Mouse (Mus musculus) left cerebral cortex, postnatal 4 days (tissue): ENCODE data around the gene Slc16a8. TPM values are rescaled to one million over a fixed set of nuclear protein-coding genes. Genes with fewer than 3 reads are reported as not detected.
A peak's percentile ranks its signal among the peaks of the same experiment; 100 is the strongest.

Experiments used
- DNase-seq: peaks from one replicate; pipeline ENCODE4 v3.0.0-alpha.2; 2022
- intact Hi-C: fragments of 180-260 bp; cut with DNase I; formaldehyde crosslinking; loops from one replicate; pipeline ENCODE4 v1.15.1; 2025
- total RNA-seq, 2 experiments: library from RNA; stranded (reverse); gene quantifications; 2 replicates each; pipeline ENCODE4 v1.2.3; 2021

Slc16a8 gene
- total RNA-seq: not detected

DNA sequence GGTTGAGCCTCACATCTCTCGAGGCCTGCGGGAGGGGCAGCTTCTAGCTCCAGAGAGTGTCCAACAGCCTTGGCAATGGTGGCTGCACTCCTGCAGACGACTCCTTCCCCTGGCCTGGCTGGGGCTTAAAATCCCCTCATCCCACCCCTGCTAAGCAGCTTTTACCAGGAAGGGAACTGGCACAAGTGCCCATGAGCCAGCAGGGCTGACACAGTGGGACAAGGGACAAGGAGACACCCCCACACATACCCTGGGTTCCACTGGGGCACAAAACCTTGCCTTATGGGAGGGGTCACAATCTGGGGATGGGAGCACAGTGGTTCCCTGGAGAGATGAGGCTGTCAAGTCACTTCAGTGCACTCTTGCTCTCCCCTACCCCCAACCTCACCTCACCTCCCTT, at the start of gene Slc16a8:
Gene Slc16a8 (minus strand): TSS at position 101 of the 400 bp plus-strand sequence.
- no peak for DNase-seq
- intact Hi-C loops: no loop called here

DNA sequence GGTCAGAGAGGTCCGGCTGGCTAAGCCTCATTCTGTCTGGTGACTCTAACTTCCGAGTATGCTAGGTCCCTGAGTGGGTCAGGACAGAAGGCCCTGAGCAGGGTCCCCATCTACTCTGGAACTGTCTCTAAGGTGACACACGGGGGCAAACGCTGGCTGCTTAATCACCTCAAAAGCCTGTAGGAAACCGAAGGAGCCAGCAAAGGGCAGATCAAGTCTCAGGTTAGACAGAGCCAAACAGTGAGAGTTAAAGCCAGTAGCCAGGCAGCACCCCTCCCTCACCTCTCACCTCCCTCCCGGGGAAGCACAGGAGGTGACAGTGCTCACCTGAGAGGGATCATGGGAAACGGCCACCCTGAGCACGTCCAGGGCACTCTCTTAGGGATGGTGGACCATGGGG, 49.2 kb upstream of the Slc16a8 start:
- DNase-seq: no peak
- intact Hi-C loops: no loop called here

DNA sequence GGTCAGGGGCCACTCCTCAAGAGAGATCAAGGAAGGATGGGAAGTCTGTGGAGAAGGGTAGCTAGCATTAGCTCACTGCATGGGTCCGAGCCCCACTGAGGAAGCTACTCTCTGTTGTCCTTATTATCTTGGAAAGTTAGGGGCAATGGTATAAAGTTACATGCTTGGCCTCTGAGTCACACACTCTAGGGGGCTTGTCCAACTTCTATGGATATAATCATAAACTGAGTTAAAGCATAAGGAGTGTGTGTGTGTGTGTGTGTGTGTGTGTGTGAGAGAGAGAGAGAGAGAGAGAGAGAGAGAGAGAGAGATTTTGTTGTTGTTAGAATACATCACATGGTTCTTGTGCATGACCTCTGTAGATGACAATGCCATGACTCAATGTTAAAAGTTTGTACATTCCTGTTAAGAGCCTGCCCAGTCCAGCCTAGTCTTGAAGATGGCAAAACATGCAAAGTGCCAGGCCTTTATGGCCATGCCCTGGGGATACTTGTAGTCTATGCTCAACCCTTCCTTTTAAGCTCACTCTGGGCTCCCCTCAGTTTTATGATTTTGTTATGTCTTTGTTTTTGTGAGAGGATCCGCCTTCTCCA, 45.1 kb upstream of the Slc16a8 start:
- intact Hi-C loops: no loop called here

DNA sequence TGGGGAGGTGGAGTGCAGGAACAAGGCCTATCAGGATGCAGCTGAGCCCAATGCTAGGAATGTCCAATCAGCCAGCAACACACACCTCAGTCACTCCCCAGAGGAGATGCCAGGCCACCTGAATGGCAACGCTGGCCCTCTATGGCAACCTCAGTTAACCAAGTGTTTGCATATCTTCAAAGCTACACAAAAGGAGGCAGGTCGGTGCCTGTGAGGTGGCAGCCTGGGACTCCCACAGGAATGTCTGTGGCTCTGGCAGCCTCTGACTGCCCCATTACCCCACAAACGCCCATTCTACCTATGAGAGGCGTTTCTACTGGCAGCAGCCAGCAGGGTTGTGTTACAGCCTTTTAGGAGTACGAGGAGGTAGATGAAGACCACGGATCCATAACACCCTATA, 44.0 kb upstream of the Slc16a8 start:
- intact Hi-C loops: no loop called here
- no peak for DNase-seq

More for the DNA sequence above, 45.1 kb upstream of the Slc16a8 start:
- no peak for DNase-seq

DNA sequence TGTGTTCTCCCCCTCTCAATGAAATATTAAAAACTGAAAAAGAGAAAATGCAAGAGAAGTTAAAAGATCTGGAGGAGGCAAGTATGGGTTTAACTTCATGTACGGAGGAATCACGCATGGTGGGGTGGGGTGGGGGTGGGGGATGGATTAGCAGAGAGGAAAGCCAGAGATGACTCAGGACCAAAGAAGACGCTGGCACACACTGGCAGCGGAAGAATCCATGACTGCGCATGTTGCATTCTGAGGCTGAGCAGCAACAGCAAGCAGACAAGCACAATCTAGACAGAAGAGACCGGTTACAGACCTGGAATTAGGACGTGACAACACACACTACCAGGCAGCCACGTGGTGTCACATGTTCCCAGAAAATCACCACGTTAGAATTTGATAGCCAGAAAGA, 38.2 kb upstream of the Slc16a8 start:
- intact Hi-C loops: no loop called here
- DNase-seq: no peak

DNA sequence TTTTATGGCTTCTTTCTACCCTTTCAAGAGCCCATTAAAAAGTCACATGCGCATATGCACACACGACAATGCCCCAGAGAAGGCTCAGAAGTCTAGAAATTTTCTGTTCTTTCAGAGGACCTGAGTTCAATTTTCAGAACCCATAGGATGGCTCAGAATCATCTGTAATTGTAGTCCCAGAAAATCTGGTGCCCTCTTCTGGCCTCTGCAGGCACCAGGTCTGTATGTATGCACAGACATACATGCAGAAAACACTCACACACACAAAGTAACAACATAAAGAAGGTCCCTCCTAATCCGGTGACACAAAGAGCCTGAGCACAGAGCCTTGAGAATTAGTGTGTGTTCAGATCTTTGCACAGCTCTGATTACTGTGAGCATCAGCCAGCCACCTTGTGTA, 35.8 kb upstream of the Slc16a8 start:
- intact Hi-C loops: no loop called here

DNA sequence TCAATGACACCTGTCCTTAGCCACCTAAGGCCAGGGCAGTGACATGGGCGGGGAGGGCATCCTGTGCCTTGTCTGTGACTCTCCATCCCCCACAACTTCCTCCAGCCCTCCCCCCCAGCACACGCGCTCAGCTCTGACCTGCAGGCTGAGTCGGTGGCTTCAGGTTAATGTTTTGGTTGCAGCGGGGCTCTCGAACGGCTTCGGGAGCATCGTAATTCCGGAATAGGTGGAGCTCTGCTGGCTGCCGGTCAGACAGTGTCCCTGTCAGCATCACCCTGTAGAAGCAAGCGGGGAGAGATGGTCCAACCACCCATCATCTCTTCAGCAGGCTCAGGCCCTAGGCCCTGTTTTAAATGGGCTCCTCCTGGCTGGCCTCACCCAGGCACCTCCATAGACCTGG, 34.9 kb upstream of the Slc16a8 start:
- DNase-seq: no peak
- intact Hi-C loops: no loop called here

More for the DNA sequence above, 35.8 kb upstream of the Slc16a8 start:
- DNase-seq: no peak

DNA sequence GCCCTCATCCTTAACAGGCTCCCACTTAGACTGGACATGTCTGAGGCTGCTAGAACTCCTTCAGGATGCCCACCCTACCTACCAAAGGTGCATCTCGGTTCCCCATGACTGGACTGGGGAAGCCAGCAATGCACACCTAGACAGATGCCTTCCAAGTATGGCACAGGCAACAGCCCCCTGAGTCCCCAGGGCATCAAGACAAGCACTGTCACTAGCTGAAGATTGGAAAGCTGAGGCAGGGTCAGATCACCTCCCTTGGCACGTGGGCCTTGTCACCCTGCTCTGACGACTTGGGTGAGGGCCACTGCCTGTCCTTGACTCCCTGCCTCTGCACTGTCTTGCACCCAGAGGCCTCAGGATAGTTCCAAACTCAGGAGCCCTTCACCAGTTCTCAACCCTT, 33.8 kb upstream of the Slc16a8 start:
- intact Hi-C loops: no loop called here
- no peak for DNase-seq

DNA sequence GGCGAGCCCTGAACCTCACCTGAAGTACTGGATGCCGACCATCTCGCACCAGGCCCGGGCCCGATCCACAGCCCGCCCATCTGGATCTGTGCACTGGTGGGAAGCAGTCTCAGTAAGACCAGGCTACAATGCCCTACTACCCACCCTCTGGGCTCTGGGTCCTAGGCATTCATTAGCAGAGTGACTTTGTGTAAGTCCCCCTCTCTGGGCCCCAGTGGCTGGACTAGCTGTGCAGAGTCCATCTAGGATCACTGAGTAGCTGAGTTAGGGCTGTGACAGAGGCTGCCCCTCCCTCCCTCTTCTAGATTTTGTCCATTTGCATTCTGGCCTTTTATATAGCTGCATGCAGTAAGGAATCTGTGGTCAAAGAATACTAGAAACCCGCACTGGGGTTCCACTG, 32.5 kb upstream of the Slc16a8 start:
- no peak for DNase-seq
- intact Hi-C loops: no loop called here

DNA sequence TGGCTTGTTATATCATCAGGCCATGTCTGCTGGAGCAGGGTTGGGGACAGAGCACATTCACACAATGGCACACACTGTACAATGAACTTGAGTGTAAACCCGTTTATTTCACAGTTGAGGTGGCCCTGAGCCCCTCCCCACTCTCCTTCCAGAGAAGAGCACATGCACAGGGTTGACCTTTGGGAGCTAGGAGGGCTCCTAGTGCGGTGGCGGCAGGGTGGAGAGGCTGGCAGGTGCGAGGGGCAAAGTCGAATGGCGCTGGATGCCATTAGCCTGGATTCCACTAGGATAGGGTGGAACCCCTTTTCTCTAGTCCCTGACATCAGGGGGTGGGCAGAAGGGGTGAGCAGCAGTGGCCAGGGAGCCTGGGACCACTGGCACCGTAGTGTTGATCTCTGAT, 31.6 kb upstream of the Slc16a8 start:
- intact Hi-C loops: no loop called here

DNA sequence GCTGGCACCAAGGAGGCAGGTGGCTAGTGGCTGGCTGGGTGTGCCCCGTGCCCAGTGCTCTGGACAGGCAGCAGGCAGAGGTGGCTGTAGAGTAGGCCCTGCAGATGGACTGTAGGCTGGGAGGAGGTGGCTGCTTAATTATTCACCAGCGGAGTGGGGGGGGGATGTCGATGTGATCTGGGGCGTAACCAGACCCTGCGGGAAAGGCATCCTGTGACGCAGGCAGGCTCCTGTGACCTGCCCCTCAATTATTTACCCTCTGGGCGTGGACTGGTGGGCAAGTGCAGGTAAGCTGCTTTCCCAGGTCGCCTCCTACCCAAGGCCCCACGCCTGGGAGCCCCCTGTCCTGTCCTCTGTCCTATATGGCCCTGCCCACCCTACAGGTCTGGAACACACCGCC, 30.8 kb upstream of the Slc16a8 start, which contains the start of gene Baiap2l2:
Gene Baiap2l2 (minus strand): TSS at position 139 of the 400 bp plus-strand sequence.
- DNase-seq: no peak
- intact Hi-C loops: no loop called here

More for the DNA sequence above, 31.6 kb upstream of the Slc16a8 start:
- no peak for DNase-seq

DNA sequence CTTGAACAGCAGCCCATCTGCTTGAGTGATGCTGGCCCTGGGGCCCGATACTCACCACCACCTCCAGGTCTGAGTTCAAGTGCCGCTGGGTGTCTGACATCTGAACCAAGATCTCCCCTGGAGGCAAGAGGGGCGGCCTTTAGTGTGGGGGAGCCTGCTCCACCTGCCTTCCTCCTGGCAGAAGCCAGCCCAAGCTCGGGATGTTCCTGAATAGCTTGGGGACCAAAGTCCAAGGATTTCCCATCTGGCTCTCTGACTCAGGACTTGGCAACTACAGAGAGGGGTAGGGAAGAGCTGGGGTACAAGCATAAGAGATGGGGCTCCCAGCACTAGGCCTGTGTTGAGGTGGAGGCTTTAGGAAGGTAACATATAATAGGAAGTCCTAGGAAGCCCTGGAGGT, 28.8 kb upstream of the Slc16a8 start:
- intact Hi-C loops: no loop called here
- DNase-seq: no peak

DNA sequence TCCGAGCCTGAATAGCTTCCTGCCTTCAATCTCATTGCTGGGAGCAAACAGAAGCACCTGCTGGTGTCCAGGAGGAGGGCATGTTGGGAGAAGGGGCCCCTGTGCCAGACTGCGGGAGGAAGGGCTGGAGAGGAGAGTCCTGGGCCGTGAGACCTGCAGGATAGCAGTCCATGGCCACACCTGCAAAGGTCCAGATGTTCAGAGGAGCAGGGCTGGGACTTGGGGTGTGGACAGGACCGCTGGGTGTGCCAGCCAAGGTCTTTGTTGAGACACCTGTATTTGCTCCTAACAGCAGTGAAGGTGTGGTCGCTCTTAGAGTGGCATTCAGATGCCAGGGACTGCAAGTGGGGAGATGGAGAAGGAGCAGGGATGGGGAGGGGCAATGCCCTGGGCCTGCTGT, 27.9 kb upstream of the Slc16a8 start:
- intact Hi-C loops: no loop called here

DNA sequence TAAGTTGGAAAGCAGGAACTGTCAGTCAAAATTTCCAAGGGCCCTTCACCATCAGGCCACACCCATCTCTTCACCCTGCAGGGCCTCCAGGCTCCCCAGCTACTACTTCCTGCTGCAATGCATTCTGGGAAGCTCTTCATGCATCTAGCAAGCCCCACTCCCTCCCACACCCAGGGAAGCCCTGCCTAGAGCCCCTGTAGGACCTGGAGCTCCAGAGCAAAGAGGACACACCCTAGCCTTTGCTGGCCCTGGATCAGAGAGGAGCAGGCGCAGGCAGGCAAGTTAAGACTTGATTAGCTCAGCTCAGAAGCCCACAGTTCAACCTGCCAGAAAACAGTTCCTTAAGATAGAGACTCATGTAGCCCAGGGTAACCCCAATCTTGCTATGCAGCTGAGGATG, 26.8 kb upstream of the Slc16a8 start:
- intact Hi-C loops: no loop called here
- no peak for DNase-seq

More for the DNA sequence above, 27.9 kb upstream of the Slc16a8 start:
- no peak for DNase-seq

DNA sequence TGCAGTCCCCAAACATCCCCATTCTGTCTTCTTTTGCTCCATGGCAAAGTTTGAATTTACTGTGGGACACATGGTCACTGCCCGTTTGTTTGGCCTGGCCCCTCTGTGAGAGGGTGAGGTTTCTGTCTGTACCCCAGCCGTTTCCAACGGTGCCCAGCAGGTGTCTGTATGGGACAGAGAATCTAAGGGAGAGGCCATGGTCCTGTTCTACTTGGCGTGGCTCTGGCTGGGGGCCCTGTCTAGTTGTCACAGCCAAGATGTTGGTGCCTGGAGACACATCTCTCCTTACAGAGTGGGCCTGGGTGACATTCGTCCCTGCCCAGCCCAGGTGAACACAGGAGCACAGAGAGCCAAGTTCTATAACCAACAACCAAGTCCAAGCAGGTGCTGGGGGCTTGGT, 26.3 kb upstream of the Slc16a8 start:
- DNase-seq: no peak
- intact Hi-C loops: no loop called here

DNA sequence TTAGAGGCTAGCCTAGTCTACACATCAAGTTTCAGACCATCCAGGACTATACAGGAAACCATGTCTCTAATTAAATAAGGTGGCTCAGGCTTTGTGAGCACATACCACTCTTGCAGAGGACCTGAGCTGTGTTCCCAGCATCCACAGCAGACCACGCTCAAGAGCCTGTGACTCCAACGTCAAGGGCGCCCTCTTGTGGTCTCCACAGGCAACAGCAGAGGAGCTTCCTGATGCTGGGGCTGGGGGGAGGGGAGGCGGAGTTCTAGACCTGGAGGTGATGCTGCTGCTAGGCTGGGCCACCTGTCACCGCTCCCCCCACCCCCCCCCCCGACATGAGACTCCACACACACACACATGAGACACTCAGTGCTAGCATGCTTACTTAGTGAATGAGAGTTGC, 25.6 kb upstream of the Slc16a8 start:
- intact Hi-C loops: no loop called here
- DNase-seq: no peak

DNA sequence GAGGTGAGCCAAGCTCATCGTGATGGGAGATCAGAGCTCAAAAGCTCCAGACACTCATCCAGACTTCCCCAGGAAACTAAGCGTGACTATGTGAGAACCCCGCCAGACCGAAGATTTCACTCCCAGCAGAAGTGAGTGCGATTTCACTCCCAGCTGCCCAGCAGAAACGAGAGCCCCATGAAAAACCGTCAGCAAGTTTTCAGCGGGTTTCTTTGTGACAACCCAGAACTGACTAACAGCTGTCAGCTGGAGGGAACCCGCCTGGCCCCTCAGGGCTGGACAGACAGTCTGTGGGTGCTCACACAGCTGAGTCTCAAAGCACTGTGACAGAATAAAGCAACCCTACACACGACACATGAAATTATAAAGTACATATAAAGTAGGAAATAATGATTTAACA, 23.2 kb upstream of the Slc16a8 start:
- no peak for DNase-seq
- intact Hi-C loops: no loop called here

DNA sequence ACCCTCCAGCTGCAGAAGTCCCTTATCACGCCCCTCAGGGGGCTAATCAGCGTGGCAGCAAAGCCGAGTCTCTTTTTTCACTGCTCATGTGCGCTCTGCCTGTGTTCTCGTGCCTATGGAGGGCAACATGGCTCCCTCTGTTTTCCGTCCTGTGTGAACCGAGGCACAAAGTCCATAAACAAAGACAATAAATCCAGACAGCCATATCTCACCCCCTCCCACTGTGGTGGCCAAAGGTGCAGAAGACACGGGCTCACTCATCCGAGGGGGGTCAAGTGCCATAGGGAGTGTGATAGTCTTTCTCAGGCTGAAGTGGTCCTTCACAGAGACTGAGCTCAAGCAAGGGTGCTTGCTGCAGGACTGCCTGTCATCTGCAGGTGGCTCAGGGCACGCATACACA, 18.5 kb upstream of the Slc16a8 start:
- intact Hi-C loops: no loop called here

DNA sequence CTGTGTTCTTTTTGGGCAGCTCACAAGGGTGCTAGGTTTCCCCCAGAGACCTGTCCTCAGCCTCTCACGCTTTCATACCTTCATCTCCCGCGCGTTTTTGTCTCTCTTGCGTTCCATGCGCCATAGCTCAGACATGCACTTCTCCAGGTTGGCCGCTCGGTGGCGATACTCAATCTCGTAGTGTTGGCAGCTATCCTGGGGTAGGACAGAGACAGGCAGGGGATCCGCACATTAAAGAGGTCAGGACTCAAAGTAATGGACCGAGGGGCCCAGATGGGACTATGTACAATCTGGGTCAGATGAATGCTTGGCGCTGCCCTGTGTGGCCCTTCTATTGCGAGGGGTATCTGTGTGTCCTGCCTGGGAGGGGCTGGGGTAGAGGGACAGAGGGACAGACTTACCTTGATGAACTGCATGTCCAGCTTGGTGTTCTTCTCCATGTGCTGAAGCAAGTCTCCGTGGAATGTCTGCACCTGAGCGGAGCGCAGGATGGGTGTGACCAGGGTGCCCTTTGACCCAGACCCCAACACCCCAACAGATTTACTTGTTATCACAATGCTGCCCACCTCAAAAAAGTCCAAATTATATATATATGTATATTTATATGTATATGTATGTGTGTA, 16.7 kb upstream of the Slc16a8 start:
- intact Hi-C loops: no loop called here
- peak; percentile 53 for DNase-seq

More for the DNA sequence above, 18.5 kb upstream of the Slc16a8 start:
- no peak for DNase-seq

DNA sequence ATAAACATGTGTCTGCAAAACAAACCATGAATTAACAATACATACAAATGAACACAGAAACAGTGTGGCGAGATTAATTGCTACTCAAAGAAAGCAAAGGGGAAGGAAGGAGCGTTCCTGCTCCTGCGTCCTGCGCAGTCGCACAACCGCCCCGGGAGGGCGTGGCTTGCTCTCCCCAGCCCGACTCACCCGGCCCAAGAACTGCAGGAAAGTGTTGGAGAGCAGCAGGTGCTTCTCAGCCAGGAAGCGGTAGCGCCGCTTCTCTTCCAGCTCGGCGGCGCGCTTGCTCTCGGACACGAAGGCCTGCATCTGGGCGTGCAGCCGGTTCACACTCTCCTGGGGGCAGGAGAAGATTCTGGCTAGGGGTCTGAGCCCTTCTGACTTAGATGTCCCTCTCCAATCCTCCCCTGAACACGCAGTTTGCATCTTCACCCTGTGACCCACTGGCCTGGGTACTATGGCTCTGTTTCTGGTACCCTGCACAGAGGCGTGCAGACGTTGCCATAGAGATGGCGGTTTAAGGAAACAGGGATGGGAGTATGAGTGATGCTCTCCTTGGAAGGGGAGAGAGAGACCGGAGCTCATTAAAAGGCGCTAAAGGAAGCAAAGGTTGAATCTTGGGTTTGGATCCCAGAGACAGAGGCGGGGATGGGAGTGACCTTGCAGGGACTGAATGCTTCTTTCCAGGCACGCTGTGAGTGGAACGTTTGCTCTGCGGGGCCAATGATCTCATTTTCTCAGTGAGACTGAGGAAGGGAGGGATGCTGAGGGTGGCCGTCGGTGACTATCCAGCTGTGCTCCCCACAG, 16.0 kb upstream of the Slc16a8 start:
- peak; percentile 62 for DNase-seq
- intact Hi-C loops: no loop called here

DNA sequence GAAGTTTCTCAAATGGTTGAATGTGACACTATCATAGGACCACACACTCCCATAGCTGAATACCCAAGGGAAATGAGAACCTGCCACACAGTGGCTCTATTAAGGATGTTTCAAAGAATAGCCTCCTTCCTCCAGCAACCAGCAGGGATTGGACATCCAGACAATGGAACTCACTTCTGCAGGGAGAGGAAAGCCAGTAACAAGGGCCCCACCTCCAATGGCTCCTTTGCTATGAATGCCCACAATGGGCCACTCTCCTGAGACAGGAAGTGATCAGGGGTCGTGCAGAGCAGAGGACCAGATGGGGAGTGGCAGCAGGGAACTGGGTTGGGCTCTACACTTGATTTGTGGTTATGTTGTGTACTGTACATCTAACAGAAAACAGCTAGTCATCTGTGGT, 14.0 kb upstream of the Slc16a8 start:
- intact Hi-C loops: no loop called here
- no peak for DNase-seq

DNA sequence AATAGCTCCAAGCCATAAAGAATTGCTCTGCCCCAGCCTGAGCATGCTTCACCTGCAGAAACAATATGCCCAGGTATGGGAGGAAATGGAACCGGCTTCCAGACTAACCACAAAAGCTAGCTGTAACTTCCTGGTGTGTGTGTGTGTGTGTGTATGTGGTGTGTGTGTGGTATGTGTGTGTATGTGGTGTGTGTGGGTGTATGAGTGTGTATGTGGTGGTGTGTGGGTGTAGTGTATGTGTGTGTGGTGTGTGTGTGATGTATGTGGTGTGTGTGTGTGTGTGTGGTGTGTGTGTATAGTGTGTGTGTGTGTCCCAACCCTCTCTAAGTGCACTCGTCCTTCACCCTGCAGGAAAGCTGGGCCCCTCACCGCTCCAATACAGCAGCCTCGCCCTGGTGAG, 10.8 kb upstream of the Slc16a8 start:
- DNase-seq: no peak
- intact Hi-C loops: no loop called here
